Comparison of ENCODE assay signal across 11 mouse cellular contexts in genomic region chr17:31594590-31594989, GRCm38 (mm10). TPM values are rescaled to one million over a fixed set of nuclear protein-coding genes. Genes with fewer than 3 reads are reported as not detected.
DNase-seq lines count a peak whose midpoint lies in the region; ATAC-seq and TF ChIP-seq lines count a peak whose summit lies in the region.
"Had no signal": no experiment of that assay in that cellular context is flagged by ENCODE, and none has a peak within 500 bp of the region (broad histone marks: within the 10 kb centered on the region; RNA-seq: fewer than 3 reads in every experiment).

No protein-coding gene starts in this region.

- no peak for DNase-seq in forebrain, embryonic 11.5 days (ENCODE audit: low spot score)
- DNase-seq in lung, postnatal 25 days (ENCODE audit: low spot score), result peak; percentile 38
- DNase-seq in lung, postnatal 14 days, result no peak
- no peak for DNase-seq in left cerebral cortex, adult 2 months (ENCODE audit: extremely low spot score in 1 of 2, low spot score in 2 of 2)
- DNase-seq in left cerebral cortex, adult 11 months (ENCODE audit: low spot score), result no peak
- DNase-seq: kidney, adult 18-20 months had no signal

- peak overlapping the region; percentile 41 for H3K27ac ChIP-seq in forebrain, embryonic 13.5 days
- no peak overlapping the region for H3K27ac ChIP-seq in forebrain, embryonic 11.5 days (ENCODE audit: low read depth, low read length)
- H3K27ac ChIP-seq in neural tube, embryonic 15.5 days (replicated peaks), result 0 out of 2 replicates have a peak overlapping the region, but pooled peaks have one; percentile 3
- no peak overlapping the region for H3K27ac ChIP-seq in left cerebral cortex, adult 2 months
- H3K27ac ChIP-seq: stomach, embryonic 15.5 days had no signal

- H3K9me3 ChIP-seq in forebrain, embryonic 13.5 days (replicated peaks), result no peaks in the 10 kb centered on the region
- H3K9me3 ChIP-seq in forebrain, embryonic 11.5 days (ENCODE audit: control insufficient read depth, low read length), result no peaks in the 10 kb centered on the region
- no peaks in the 10 kb centered on the region for H3K9me3 ChIP-seq in neural tube, embryonic 15.5 days (replicated peaks)
- H3K9me3 ChIP-seq: heart, embryonic 12.5 days; stomach, embryonic 15.5 days had no signal

- H3K9ac ChIP-seq in forebrain, embryonic 13.5 days, result no peak overlapping the region
- no peak overlapping the region for H3K9ac ChIP-seq in forebrain, embryonic 11.5 days (ENCODE audit: low read length)
- no peak overlapping the region for H3K9ac ChIP-seq in neural tube, embryonic 15.5 days (replicated peaks)
- H3K9ac ChIP-seq: heart, embryonic 12.5 days; stomach, embryonic 15.5 days had no signal

- no peak overlapping the region for H3K4me2 ChIP-seq in forebrain, embryonic 13.5 days
- H3K4me2 ChIP-seq in forebrain, embryonic 11.5 days (ENCODE audit: low read depth, low read length, severe bottlenecking), result no peak overlapping the region
- H3K4me2 ChIP-seq in neural tube, embryonic 15.5 days, result no peak overlapping the region
- H3K4me2 ChIP-seq: heart, embryonic 12.5 days; stomach, embryonic 15.5 days had no signal

- peaks cover 64% of the 10 kb centered on the region for H3K36me3 ChIP-seq in forebrain, embryonic 13.5 days (ENCODE audit: poor library complexity, severe bottlenecking)
- peaks cover 2% of the 10 kb centered on the region; the same call in 1 of the 2 replicates for H3K36me3 ChIP-seq in forebrain, embryonic 11.5 days (ENCODE audit: control insufficient read depth, insufficient read depth, low read length)
- H3K36me3 ChIP-seq in neural tube, embryonic 15.5 days, result peaks cover 90% of the 10 kb centered on the region

- no peaks in the 10 kb centered on the region for H3K4me1 ChIP-seq in forebrain, embryonic 13.5 days
- H3K4me1 ChIP-seq in forebrain, embryonic 11.5 days (replicated peaks; ENCODE audit: control insufficient read depth, insufficient read depth, low read length), result no peaks in the 10 kb centered on the region
- H3K4me1 ChIP-seq in neural tube, embryonic 15.5 days, result 0 out of 2 replicates have a peak, but pooled peaks cover 6% of the 10 kb centered on the region
- H3K4me1 ChIP-seq: stomach, embryonic 15.5 days had no signal

- H3K27me3 ChIP-seq in forebrain, embryonic 13.5 days, result no peaks in the 10 kb centered on the region
- H3K27me3 ChIP-seq in forebrain, embryonic 11.5 days (ENCODE audit: control insufficient read depth, insufficient read depth, low read length), result no peaks in the 10 kb centered on the region
- no peaks in the 10 kb centered on the region for H3K27me3 ChIP-seq in neural tube, embryonic 15.5 days (replicated peaks)
- H3K27me3 ChIP-seq: heart, embryonic 12.5 days; stomach, embryonic 15.5 days had no signal

- no peak for ATAC-seq in forebrain, embryonic 13.5 days
- no peak for ATAC-seq in forebrain, embryonic 11.5 days (replicated peaks; ENCODE audit: low FRiP score)
- peak; percentile 37 to 77; a peak in 2 of 4 replicates for ATAC-seq in hematopoietic stem cell, adult 5-6 weeks (replicated peaks in 1 of 2; ENCODE audit: insufficient read depth in 1 of 2, low FRiP score in 2 of 2, low TSS enrichment in 1 of 2, low read depth in 1 of 2, poor library complexity in 2 of 2, severe bottlenecking in 2 of 2)
- no peak for ATAC-seq in neural tube, embryonic 15.5 days (ENCODE audit: low FRiP score)

- H3K4me3 ChIP-seq in forebrain, embryonic 13.5 days, result no peak overlapping the region
- no peak overlapping the region for H3K4me3 ChIP-seq in forebrain, embryonic 11.5 days (ENCODE audit: low read depth, low read length)
- no peak overlapping the region for H3K4me3 ChIP-seq in neural tube, embryonic 15.5 days (replicated peaks)
- no peak overlapping the region for H3K4me3 ChIP-seq in left cerebral cortex, adult 2 months
- H3K4me3 ChIP-seq: heart, embryonic 12.5 days; stomach, embryonic 15.5 days had no signal

- WGBS in forebrain, embryonic 13.5 days, result 80% methylated on average over 7 of the region's 7 CpGs
- 83% methylated on average over 7 of the region's 7 CpGs for WGBS in forebrain, embryonic 11.5 days
- WGBS in neural tube, embryonic 15.5 days, result 80% methylated on average over 7 of the region's 7 CpGs

- intact Hi-C loops in left cerebral cortex, adult 2 months (cut with DNase I), result no loop called here

- no peak for TF ChIP-seq CTCF in left cerebral cortex, adult 2 months (IDR thresholded peaks at IDR 0.05)

RNA-seq across cellular contexts. Expression of gene Pknox1, which starts 30.1 kb away (rescaled TPM):
- polyA plus RNA-seq in forebrain, embryonic 13.5 days (2015; fragmentation: Nextera tagmentation; extraction: Ambion mirVana), result 29.6 and 30.5 TPM in 2 replicates
- 29.8 and 31.1 TPM in 2 replicates for polyA plus RNA-seq in forebrain, embryonic 11.5 days (2014; fragmentation: Nextera tagmentation; extraction: Ambion mirVana)
- total RNA-seq in hematopoietic stem cell, adult 5-6 weeks (2017), result 30.8 and 31.6 TPM in 2 replicates
- 42.7 and 43.4 TPM in 2 replicates for polyA plus RNA-seq in neural tube, embryonic 15.5 days (2015; fragmentation: Nextera tagmentation; extraction: Ambion mirVana)
- total RNA-seq in left cerebral cortex, adult 2 months (2021), result 10 to 100 TPM; 14.3 to 16.2 TPM

RNA-seq across cellular contexts. Expression of gene Cbs, which starts 42.4 kb away (rescaled TPM):
- 4.4 and 5.3 TPM in 2 replicates for polyA plus RNA-seq in forebrain, embryonic 13.5 days (2015; fragmentation: Nextera tagmentation; extraction: Ambion mirVana)
- polyA plus RNA-seq in forebrain, embryonic 11.5 days (2014; fragmentation: Nextera tagmentation; extraction: Ambion mirVana), result 1.4 and 1.9 TPM in 2 replicates
- total RNA-seq in hematopoietic stem cell, adult 5-6 weeks (2017), result 0.75 TPM in 1 of 2 replicates, not detected in the other
- polyA plus RNA-seq in neural tube, embryonic 15.5 days (2015; fragmentation: Nextera tagmentation; extraction: Ambion mirVana), result 12.0 and 12.4 TPM in 2 replicates
- total RNA-seq in left cerebral cortex, adult 2 months (2021), result 10 to 100 TPM; 46.7 to 51.6 TPM

Comparison
In these comparisons a context has a peak if more than half of its experiments do, and no peak if none do; other contexts are left out.
1. H3K27ac ChIP-seq: peak in forebrain, embryonic 13.5 days (single experiment) and neural tube, embryonic 15.5 days (single experiment); none in forebrain, embryonic 11.5 days (single experiment) and left cerebral cortex, adult 2 months (single experiment).
2. ATAC-seq: peak in hematopoietic stem cell, adult 5-6 weeks (2 of 2); none in forebrain, embryonic 13.5 days (single experiment), forebrain, embryonic 11.5 days (single experiment) and neural tube, embryonic 15.5 days (single experiment).